Mouse (Mus musculus): Measurements from ENCODE around the gene Tnfrsf12a. TPM values are rescaled to one million over a fixed set of nuclear protein-coding genes. Genes with fewer than 3 reads are reported as not detected.

The Tnfrsf12a gene
- polyA plus RNA-seq, 1 experiment: 5.5 TPM

DNA sequence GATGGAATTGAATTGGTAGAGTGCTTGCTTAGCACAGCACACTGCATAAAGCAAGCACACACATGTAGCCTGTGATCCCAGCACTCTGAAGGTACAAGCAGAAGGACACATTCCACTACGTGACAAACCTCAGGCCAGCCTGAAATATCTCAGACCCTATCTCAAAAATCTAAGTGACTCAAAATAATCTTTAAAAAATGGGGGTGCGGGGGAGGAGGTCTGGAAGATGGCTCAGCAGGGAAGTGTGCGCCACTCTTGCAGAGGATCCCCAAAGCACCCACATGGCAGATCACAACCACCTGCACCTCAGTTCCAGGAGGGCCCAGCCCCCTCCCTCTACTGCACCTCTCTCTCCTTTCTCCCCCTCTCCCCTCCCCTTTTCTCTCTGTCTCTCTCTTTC lies 5.7 kb downstream of the Tnfrsf12a start:
- TF ChIP-seq GATA1 (IDR thresholded peaks at IDR 0.05; ENCODE audit: low read length): no peak

DNA sequence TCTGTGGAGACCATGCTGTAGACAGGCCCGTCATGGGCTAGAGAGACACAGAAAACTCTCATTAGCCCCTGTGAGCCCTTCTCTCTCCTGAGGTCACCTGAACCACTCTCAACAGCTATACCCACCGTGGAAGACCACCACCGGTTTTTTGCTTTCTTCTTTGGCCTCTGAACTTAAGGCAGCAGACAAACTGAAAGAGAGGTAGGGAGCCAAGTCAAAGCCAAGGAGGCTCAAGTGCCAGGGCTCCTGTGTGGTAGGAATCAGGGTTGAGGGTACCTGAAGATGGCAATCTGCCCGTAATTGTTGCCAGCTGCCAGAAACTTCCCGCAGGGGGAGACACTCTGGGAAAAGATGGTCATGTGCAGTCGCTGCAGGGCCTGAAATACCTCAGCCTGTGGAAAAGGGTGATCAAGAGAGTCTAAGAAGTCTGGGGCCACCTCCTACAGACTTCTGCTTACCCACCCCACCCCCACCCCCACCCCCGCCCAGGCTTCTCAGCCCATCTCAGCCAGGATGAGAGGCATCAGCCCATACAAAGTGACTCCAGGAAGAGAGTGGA lies 6.7 kb downstream of the Tnfrsf12a start:
- no peak for TF ChIP-seq GATA1 (IDR thresholded peaks at IDR 0.05; ENCODE audit: low read length)

DNA sequence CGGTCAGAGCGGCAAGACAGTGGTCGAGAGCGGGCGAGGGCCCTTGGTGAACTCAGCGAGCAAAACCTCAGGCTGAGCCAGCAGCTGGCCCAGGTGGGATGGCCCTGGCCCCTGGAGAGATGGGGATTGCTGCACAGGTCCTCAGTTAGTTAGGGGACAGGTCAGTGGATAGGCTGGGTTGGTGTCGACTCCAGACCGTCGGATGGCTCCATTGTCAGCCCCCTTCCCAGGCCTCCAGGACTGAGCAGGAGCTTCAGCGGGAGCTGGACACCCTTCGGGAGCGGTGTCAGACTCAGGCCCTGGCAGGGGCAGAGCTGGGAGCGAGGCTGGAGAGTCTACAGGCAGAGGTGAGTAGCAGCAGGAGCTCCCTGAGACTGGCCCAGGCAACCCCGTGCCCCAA lies 11.8 kb downstream of the Tnfrsf12a start:
- no peak for TF ChIP-seq GATA1 (IDR thresholded peaks at IDR 0.05; ENCODE audit: low read length)

DNA sequence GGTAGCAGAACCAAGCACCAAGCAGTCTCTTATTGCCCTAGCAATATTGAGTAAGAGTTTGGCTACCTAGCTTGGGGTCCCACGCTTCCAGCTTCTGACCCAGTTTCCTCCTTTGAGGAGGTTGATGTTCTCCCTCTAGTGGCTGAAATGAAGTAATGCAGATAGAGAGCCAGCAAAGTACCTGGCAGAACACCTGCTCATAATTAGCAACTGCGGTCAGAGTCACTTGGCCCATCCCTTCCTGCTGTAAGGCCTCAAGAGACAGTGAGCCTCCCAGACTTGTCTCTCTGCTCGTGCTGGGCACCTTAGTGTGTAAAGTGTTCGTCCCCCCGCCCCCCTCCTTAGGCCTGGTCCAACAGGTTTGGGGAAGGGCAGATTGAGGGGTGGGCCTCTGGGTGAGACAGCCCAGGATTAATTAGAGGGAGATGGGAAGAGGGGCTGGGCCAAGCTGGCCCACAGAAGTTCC lies 12.7 kb downstream of the Tnfrsf12a start:
- TF ChIP-seq GATA1 (IDR thresholded peaks at IDR 0.05; ENCODE audit: low read length): no peak

DNA sequence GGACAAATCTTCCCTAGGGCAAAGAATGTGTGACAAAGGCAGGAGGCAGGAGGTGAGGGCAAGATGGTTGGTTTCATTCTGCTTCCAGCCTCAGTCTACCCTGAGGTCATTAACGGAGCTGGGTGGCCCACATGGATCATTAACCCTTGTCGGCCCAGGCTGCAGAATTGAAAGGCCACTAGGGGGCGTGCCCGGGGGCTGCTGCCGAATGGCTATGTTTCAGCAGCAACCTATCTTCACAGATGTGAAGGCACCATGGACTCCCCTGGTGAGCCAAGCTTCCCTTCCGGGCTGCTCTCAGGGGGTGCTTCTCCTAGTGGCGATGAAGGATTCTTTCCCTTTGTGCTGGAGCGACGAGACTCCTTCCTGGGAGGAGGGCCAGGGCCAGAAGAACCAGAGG lies 15.7 kb downstream of the Tnfrsf12a start:
- no peak for TF ChIP-seq GATA1 (IDR thresholded peaks at IDR 0.05; ENCODE audit: low read length)

DNA sequence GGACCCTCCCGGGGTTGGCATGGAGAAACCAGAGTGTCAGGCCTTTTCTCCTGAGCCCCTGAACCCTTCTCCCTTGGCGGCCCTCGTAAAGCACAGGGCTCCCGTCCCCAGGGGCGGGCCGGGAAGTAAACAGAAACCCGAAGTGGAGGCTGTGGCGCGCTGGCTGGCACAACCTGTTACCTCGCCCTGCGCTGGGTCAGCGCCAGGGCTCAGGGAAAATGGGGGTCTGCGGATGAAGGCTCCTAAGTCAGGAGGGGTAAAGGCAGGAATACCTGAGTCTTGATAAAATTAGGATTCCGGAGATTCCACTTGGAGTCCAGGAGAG lies 16.4 kb downstream of the Tnfrsf12a start:
- no peak for TF ChIP-seq GATA1 (IDR thresholded peaks at IDR 0.05; ENCODE audit: low read length)

DNA sequence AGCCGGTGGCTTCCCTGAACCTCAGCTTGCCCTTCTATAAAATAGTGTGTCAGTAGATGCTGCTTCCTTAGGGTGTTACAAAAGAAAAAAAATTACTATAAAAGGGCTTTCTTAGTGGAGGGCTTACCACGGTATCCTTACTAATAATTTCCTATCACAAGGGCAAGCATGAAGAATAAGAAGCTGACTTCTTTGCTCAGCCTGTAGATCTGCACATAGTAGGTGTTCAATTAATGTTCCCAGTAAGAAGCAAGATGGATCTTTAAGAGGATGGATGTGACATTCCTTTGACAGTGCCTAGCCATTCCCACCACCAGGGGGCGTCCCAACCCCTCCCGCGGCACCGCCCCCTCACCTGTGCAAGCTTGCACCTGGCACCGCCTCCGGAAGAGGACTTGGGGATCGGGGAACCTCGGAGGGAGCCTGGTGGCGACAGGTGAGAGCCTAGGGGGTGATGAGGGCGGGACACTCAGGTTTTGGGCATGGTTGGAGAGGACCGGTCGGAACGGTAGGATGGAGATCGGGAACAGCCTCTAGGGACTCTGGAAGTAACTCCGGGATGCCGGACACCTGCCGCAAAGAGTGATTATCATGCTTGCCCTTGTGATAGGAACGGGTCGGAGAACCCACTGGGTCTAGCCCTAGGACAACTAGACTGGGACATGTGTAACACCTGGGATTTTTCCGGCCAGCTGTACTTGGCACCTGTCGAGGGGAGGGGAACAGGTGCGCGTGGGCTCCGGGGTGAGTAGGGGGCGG lies 17.0 kb downstream of the Tnfrsf12a start, which contains the start of gene Bicdl2:
TSS of gene Bicdl2 (plus strand) at position 390 of the 759 bp plus-strand sequence.
- TF ChIP-seq GATA1 (IDR thresholded peaks at IDR 0.05; ENCODE audit: low read length): no peak

DNA sequence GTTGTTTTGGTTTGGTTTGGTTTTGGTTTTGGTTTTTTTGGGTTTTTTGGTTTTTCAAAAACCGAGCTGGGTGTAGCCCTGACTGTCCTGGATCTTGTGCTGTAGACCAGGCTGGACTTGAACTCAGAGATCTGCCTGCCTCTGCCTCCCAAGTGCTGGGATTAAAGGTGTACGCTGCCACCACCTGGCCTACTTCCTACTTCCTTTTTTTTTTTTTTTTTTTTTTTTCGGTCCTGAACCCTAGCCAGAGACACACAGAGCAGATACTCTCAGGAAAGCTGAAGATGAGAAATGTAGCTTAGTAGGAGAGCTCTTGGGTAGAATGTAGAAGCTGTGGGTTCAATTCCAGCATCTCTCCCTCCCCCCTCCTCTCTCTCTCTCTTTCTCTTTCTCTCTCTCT lies 18.8 kb downstream of the Tnfrsf12a start:
- no peak for TF ChIP-seq GATA1 (IDR thresholded peaks at IDR 0.05; ENCODE audit: low read length)

DNA sequence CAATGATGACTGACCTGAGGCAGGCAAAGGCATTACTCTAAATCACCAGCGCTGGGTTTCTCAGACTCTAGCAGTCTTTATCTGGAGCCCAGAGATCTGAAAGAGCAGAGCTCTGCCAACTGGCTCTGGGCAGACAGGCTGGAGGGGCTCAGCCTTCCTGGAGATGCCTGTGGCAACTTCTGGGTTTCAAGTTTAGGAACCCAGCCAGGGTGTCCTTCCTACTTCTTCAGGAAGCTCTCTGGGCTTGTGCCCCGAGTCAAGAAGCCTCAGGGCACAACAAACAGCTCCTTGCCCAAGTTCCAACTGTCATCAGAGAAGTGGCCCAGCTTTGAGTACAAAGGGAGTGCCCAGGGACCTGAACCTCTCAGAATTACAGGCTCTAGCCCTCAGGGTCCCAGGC lies 22.9 kb downstream of the Tnfrsf12a start:
- no peak for TF ChIP-seq GATA1 (IDR thresholded peaks at IDR 0.05; ENCODE audit: low read length)

DNA sequence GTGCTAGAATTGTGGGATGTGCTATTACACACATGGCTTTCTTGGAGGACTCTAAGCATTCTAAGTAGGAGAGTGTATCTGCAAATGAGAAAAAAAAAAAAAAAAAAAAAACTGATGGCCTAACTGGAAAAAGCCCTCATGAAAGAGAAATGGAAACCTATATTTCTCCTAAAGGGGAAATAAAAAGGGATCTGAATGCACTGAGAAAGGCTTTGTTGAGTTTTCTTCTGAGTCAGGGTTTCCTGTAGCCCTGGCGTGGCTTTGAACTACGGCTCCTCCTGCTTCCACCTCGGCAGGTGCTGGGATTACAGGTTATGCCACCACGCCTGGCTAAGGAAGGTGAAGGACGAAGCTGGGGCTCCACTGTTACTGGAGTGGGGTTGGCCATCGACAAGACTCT lies 23.3 kb downstream of the Tnfrsf12a start:
- TF ChIP-seq GATA1 (IDR thresholded peaks at IDR 0.05; ENCODE audit: low read length): no peak

DNA sequence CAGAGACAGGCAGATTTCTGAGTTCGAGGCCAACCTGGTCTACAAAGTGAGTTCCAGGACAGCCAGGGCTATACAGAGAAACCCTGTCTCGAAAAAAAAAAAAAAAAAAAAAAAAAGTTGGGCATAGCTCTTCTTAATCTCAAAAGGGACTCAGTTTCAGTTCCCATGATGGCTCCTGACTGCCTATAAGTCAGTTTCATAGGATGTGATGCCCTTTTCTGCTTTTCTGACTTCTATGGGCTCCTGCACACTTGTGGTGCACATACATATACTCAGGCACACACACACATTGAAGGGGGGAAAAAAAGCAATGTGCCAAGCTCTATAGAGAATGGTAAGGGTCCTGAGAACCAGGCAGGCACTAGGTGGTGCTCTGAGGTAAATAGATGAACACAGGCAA lies 23.9 kb downstream of the Tnfrsf12a start:
- no peak for TF ChIP-seq GATA1 (IDR thresholded peaks at IDR 0.05; ENCODE audit: low read length)

DNA sequence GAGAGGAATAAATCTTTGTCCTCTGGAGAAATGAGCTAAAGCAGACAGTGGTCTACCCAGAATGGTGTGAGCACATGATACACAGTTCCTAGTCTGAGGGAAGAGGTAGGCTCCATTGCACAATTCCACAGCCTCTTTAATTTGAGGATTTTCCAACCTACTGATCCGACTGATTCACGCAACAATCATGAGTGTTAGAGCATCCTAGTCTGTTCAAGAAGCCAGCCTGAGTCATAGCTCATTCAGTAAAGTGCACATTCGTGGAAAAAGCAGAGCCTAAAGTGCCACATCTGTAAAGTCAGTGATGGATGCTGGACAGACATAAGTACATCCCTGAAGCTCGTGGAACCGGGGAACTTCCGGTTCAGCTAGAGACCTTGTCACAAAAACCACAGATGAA lies 25.9 kb downstream of the Tnfrsf12a start:
- TF ChIP-seq GATA1 (IDR thresholded peaks at IDR 0.05; ENCODE audit: low read length): no peak

DNA sequence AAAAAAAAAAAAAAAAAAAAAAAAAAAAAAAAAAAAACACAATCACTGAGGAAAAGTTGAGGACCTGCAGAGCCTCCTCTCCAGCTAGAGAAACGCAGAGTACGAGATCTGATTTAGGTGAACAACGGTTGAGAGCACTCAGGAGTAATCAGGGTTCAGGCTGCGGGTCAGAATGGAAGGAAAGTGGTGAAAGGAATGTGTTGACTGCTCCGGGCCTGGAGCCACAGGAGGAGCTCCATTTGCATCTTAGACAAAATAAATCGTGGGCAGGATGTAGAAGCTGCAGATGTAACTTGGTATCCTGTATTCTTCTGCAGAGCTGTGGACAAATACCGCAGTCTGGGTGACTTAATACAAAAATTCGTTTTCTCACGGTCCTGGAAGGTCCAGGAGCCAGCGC lies 31.4 kb downstream of the Tnfrsf12a start:
- no peak for TF ChIP-seq GATA1 (IDR thresholded peaks at IDR 0.05; ENCODE audit: low read length)

DNA sequence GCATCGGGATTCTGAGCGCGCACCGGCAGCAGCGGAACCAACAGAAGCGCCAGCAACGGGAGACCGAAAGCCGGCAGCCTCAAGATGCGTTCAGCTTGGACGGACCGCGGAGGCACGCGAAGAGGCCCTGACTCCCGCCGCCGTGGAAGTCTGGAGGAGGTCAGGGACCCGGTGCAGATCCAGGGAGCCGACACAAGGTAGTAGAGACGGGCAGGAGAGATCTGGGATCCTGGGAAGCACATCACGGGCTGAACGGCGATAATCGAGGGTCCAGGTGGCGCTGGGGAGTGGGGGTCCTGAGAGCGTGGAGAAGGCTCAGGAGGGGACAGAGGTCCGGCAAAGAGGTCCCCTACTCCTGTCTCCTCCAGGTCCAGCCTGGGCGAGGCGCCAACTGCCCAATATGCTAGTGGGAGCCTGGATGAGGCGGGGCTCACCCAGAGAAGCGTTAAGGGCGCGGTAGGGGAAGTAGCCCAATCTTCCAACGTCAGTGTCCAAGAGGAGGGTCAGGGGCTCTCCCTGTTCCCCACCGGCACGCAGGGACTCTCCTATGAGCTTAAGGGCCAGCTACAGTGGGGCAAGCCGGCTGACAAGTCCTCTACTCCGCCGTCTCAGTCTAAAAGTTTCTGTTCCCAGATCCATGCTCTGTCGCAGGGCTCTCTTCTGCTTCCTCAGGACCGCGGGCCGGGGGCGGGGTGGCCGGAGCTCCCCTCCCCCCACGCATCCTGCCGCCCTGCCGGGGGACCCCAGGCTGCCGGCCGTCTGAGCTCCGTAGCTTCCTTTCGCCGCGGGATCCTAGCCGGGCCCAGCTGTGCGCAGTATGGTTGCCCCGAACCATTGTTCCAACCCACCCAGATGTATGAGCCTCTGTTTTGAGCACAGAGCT lies 32.4 kb downstream of the Tnfrsf12a start, which contains the start of gene Mmp25:
TSS of gene Mmp25 (minus strand) at position 665 of the 883 bp plus-strand sequence.
- no peak for TF ChIP-seq GATA1 (IDR thresholded peaks at IDR 0.05; ENCODE audit: low read length)

DNA sequence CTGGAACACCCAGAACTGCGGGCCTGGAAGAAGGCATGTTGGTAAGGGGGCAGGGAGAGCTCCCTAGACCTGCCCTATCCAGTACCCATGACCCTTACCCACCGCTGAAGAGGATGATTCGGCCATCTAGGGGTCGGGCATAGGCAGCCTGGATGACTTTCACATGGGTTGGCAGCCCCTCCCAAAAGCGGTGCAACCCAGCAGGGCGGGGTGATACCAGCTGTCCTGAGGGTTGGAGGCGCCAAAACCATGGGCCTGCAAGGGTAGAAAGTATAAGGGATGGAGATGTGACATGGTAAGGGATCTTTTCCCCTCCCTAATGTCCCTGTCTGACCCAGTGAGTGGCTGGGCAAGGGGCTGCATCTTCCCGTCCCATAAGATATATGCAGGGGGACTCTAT lies 46.0 kb downstream of the Tnfrsf12a start:
- TF ChIP-seq GATA1 (IDR thresholded peaks at IDR 0.05; ENCODE audit: low read length): no peak

Measured in G1E-ER4 (cell line).